Mouse (Mus musculus) splenic B cell, adult 2 months (primary cell): ENCODE measurements around the gene Fam241b.

Source experiments
- DNase-seq: peaks from one replicate; pipeline ENCODE4 v3.0.0-alpha.2; 2011; ENCODE audit warnings: low read depth, low spot score
- H3K27me3 ChIP-seq: 2 replicates; pipeline ENCODE4 v1.6.1; 2012; ENCODE audit warnings: mild to moderate bottlenecking, low read length, moderate library complexity, mixed read lengths; ENCODE audit not compliant: control insufficient read depth, poor library complexity, insufficient read depth, severe bottlenecking
- H3K36me3 ChIP-seq: 2 replicates; pipeline ENCODE4 v1.6.1; 2012; ENCODE audit warnings: mild to moderate bottlenecking, low read length, moderate library complexity, mixed read lengths; ENCODE audit not compliant: control insufficient read depth, poor library complexity, insufficient read depth, severe bottlenecking

Fam241b gene

GRCm38 (mm10) chr10:62069398-62069797, 74.3 kb downstream of the Fam241b start:
- Histone ChIP-seq H3K27me3 (no peaks in the 10 kb centered on the region), H3K36me3 (no peaks in the 10 kb centered on the region)
- no peak for DNase-seq

GRCm38 (mm10) chr10:62068532-62068931, 75.2 kb downstream of the Fam241b start:
- Histone ChIP-seq H3K36me3 (no peaks in the 10 kb centered on the region), H3K27me3 (no peaks in the 10 kb centered on the region)
- no peak for DNase-seq

DNA sequence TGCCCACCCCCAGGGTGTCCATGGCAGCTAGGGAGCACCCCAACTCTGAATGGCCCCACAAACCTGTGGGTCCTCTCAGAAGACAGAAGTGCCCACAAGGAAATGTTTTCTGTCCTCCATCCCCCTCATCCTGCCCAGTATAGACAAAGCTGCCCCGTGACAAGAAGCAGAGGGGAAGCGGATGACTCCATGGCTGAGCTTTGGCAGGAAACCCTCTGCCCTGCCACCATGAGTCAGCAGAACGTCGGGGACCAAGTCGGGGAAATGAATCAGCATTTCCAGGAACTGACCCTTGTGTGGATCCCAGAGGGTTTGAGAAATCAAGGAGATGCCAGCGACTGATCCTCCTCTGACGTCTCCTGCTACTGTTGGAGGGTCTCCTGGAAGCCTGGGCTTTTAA, 77.5 kb downstream of the Fam241b start:
- Histone ChIP-seq H3K36me3 (no peaks in the 10 kb centered on the region), H3K27me3 (no peaks in the 10 kb centered on the region)
- DNase-seq, result no peak

GRCm38 (mm10) chr10:62062786-62063185, 80.9 kb downstream of the Fam241b start:
- Histone ChIP-seq H3K36me3 (no peaks in the 10 kb centered on the region), H3K27me3 (no peaks in the 10 kb centered on the region)
- DNase-seq, result no peak

DNA sequence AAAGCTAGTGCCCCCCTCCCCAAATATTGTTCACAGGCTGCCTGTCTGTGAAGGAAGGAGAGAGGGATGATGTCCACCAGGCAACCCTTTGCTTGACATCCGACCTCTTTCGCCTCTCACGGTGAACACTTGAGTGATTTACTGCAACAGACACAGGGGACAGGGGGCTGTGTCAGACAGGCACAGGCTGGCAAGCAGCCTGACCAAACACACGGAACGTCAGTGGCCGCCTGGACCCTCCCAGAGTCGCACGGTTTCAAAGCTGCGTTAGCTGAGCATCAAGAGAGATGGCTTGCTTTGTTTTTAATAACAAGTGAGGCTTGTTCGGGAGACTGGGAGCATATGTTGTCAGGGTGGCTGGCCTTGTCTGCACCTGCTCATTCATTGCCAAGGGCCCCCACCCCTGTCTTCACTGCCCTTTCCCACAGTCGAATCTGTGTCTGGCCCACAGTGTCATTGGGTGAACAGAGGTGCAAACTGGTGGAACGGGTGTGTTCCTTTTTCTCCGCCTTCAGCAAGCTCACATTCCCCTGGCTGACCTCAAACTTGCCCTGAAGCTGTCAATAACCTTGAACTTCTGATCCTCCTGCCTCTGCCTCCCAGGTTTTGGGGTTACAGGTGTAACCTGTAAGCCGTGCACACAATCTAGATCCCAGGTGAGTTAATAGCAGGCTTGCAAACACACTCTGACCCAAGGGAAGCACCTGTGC, 82.6 kb downstream of the Fam241b start:
- Histone ChIP-seq H3K27me3 (no peaks in the 10 kb centered on the region), H3K36me3 (no peaks in the 10 kb centered on the region)
- no peak for DNase-seq

GRCm38 (mm10) chr10:62060224-62060913, 83.4 kb downstream of the Fam241b start:
- H3K27me3 ChIP-seq, result no peaks in the 10 kb centered on the region
- no peaks in the 10 kb centered on the region for H3K36me3 ChIP-seq
- DNase-seq, result no peak

DNA sequence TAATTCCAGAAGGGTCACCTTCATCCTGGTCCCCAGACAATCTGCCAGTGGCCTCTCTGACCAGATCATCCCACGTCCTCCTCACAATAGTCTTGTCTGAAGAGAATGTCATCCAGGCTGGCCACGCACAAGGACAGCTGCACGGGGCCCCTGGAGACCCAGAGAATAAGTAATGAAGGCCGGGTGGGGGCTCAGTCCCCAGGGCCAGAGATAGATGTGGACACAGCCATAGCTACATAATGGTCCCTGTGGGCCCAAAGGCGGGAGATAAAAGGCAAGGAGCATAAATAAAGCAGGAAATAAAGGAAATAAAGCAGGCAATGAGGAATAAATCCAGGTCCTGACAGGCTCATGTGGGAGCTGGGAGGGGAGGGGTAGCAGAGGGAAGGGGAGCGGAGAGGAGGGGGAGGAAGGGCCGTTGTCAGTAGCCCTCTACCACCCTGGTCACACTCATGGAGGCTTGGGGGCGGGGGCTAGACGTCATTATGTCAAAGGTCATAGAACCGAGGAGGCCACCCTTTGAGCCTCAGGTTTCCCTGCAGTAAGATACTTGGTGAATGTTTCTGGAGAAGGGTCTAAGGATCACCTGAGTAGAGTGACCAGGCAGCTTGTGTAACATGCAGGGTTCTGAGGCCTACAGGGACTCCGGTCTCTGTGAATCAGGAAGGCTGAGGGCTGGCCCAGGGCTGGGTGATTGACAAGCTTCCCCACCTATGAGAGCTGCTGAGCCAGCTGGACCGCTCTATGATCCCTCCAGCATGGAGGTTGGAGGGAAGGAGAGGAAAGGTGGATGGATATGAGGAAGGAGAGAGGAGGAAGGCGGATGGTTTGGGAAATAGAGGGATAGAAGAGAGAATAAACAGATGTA, 85.0 kb downstream of the Fam241b start:
- no peak for DNase-seq
- Histone ChIP-seq H3K36me3 (no peaks in the 10 kb centered on the region), H3K27me3 (no peaks in the 10 kb centered on the region)
